Mouse (Mus musculus): ENCODE measurements around the gene Cdiptos.

Cdiptos gene

GRCm38 (mm10) chr7:127013385-127013784, 37.5 kb upstream of the Cdiptos start:
- DNase-seq = no peak

DNA sequence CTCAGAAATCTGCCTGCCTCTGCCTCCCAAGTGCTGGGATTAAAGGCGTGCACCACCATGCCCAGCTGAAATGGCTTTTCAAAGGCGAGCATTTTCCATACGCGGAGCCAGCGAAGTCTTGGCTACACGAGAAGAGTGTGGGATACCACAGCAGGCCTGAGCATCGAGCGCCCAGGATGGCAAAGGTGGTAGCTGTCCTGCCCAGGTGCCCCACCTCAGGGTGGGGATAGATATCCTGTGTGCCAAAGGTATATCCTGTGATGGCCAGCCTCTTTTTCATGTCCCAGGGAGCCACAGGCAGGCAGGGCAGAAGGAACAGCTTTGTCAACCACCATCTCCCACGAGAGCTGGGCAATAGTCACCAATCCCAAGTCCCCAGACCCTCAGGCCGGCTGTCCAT, 36.9 kb upstream of the Cdiptos start:
- no peak for DNase-seq

DNA sequence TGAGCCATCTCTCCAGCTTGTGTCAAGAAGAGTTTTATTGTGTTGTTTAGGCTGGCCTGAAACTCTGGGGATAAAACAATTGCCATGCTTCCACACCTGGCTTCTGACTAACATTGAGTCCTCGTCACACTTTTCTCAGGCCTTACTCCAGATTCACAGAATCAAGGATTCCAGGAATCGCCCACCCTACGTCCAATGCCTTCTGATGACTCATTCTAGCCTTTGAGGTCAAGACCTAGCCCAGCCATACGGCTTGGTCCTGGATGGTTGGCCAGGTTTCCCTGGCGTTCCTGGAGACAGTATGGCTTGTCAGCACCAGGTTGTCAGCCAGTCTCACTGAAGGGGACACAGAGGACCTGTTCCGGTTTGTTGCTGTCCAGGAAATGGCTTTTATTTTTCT, 36.5 kb upstream of the Cdiptos start:
- no peak for DNase-seq

DNA sequence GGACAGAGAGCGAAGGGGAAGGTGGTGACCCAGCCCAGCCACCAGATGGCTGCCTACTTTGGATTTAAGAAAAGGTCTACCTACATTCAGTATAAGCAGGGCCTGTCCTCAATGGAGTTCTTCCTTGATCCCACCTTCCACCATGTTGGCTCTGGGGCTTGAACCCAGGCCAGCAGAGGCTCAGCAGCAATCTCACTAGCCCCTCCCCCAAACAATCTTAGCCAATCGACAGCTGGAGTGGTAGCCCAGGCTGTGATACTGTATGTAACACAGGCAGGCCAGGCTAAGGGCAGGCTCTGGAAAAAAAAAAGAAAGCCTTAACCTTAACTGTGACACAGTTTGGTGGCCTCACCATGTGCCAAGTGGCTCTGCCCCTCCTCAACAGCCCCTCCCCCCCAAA, 35.8 kb upstream of the Cdiptos start:
- no peak for DNase-seq

- no peak for DNase-seq
Measured at GRCm38 (mm10) chr7:127011051-127011450, 35.2 kb upstream of the Cdiptos start.

GRCm38 (mm10) chr7:127009307-127010085, 33.6 kb upstream of the Cdiptos start:
- no peak for DNase-seq

GRCm38 (mm10) chr7:127008239-127009019, 32.5 kb upstream of the Cdiptos start:
- peak; percentile 93 for DNase-seq

DNA sequence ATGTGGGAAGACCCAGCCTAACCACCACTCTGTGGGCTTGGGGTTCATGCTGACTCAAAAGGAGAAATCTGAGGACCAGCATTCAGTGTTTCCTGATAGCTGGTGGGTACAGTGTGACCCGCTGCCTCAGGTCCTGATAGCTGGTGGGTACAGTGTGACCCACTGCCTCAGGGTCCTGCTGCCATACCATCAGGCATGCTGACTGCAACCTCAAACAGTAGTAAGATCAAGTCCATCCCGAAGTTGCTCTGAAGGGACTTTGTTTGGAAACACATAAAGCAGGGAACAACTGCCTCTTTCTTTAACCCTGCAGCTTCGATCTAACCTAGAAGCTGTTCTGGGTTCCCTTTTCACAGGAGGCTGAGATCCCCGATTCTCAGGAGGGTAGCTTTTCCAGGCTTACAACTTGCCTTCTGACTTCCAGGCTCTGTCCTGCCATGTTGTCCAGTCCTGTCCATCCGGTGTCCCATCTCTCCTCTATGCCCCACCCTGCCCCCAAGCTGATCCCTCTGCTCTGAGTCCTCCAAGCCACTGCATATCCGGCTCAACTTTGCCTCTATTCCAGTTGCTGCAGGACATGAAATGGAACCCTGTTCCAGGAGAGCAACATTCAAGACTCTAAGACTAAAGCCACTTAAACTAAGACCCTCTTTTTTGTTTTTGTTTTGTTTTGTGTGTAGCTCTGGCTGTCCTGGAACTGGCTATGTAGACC, 31.6 kb upstream of the Cdiptos start:
- no peak for DNase-seq

DNA sequence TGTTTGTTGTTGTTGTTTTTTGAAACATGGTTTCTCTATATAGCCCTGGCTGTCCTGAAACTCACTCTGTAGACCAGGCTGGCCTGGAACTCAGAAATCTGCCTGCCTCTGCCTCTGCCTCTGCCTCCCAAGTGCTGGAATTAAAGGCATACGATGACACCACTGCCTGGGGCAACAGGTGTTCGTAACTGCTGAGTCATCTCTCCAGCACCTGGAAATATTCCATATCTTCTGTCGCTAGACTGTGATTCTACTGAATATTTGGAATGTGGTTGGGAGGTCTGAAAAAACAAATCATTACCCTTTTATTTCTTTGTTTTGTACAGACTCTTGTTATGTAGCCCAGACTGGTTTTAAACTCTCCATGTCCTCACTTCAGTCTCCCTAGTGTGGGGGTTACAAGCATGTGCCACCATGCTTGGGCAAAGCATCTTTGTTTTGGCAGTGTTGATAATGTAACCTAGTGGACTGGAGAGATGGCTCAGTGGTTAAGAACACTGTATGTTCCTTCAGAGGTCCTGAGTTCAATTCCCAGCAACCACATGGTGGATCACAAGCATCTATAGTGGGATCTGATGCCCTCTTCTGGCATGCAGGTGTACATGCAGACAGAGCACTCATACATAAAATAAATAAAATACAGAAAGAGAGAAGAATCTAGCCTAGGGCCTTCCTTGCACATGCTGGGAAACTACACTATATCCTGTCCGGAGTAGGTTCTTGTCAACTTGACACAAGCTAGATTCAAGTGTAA, 28.4 kb upstream of the Cdiptos start:
- no peak for DNase-seq

GRCm38 (mm10) chr7:127003620-127004019, 27.7 kb upstream of the Cdiptos start:
- DNase-seq = no peak

DNA sequence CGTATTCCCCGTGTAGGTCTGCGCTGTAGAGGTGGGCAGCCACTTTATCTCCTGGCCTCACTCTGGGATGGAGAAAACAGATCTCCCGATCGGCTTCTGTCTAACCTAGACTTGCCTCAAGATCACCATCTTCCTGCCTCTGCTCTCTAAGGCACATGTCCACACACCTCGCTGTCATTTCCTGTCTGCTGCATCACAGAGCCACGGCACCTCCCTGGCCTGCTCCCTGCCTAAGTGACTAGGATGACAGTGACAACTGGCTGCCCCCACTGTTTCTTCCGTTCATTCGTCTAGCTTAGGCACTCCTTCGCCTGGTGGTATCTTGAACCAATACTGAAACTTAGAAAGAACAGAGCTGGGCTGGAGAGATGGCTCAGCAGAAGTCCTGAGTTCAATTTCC, 23.7 kb upstream of the Cdiptos start:
- no peak for DNase-seq

DNA sequence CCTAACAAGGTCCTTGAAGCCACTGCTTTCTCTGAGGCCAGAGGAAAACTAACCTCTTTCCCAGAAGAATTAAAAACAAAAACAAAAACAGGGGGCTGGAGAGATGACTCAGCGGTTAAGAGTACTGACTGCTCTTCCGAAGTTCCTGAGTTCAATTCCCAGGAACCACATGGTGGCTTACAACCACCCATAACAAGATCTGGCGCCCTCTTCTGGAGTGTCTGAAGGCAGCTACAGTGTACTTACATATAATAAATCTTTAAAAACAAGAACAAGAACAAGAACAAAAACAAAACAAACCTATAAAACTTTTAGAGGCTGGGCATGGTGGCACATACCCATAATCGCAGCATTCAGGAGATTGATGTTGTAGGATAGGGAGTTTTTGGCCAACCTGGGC, 20.6 kb upstream of the Cdiptos start:
- DNase-seq = no peak

DNA sequence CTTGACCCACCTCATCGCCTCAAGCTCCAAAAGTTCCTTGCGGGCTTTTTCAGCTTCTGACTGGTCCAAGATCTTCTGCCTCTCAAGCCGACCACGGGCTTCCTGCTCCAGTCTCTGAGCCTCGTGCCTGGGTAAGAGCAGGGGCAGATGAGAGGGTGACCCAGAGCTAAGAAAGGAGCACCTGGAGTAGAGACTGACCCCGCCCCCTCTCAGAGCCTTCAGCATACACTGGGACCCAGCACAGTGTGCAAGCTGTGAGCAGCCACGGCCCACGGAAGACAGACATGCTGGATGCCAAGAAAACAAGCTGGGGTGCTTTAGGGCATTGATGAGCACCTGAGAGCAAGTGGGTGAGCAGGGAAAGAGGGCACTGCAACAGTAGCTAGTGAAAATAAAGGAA, 12.9 kb upstream of the Cdiptos start:
- DNase-seq = no peak

DNA sequence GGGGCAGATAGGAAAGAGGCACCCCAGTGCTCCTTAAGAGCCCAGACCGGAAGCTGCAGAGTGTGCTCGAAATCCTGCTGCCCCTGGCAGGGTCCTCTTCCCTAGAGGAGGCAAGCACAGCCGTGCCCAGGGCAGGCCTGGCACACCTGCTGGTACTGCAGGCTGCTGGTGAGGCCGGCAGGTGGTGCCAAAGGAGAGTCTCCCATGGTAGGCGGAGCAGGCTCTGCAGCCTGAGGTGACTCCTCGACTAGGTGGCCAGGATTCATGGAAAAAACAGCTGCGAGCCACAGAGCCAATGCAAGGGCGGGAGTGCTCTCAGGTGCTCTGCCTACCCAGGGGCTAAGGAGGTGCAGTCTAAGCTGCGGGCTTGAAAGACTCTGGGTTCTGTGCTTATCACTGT, 10.4 kb upstream of the Cdiptos start:
- peak; percentile 39 for DNase-seq

GRCm38 (mm10) chr7:126984667-126985444, 9.0 kb upstream of the Cdiptos start:
- DNase-seq = no peak

DNA sequence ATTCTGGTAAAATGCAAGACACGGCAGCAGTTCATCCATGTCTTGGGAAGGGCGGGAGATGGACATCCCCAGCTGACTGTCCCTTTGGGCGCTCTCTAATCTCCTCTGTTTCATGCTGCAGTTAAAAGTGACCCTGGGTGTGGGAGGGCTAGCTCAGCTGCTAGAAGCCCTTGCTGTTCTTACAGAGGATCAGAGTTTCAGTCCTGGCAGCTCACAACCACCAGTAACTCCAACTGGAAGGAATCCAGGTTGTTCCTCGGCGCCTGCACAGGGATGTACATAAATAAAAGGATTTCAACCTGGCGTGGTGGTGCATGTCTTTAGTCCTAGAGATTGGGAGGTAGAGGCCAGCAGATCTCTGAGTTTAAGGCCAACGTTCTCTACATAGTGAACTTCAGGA, 7.2 kb upstream of the Cdiptos start:
- no peak for DNase-seq

DNA sequence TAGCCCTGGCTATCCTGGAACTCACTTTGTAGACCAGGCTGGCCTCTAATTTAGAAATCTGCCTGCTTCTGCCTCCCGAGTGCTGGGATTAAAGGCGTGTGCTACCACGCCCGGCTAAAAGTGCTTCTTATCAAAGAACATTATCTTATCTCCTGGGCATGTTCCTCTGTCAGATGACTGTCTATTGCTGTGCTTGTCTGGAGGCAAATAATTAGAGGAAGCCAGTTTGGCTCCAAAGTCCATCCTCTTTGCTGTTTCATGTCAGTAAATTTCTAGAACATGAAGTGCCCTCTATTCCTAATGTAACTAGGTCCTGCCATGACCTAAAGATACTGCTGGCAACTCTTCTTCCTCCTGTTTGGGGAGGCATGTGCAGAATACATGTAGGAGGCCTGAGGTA, 6.2 kb upstream of the Cdiptos start:
- DNase-seq = no peak

GRCm38 (mm10) chr7:126981601-126982000, 5.7 kb upstream of the Cdiptos start:
- no peak for DNase-seq

DNA sequence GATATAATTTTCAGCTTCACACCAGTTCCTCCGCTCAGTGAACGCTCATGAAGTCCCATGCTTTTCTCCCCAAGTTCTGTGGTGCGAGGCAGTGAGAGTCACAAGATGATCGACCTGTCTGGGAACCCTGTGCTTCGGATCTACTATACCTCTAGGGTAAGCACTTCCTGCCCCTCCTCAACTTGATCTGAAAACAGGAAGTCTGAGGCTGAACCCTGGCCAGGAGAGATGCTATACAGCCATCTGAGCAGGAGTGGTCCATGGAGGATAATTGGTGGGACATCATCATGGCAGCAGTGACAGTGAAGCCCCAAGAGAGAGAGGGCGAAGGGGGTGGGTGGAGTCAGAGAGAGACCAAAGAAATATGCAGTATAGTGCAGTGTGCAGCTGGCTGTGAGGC, 2.9 kb upstream of the Cdiptos start:
- no peak for DNase-seq

- DNase-seq = no peak
Measured at GRCm38 (mm10) chr7:126976878-126977459, 1.1 kb upstream of the Cdiptos start.

GRCm38 (mm10) chr7:126975893-126975949, 177 bp downstream of the Cdiptos start, which contains the start of gene Cdipt:
Gene Cdipt, plus strand, starts transcription at chr7:126975914.
- DNase-seq = no peak

DNA sequence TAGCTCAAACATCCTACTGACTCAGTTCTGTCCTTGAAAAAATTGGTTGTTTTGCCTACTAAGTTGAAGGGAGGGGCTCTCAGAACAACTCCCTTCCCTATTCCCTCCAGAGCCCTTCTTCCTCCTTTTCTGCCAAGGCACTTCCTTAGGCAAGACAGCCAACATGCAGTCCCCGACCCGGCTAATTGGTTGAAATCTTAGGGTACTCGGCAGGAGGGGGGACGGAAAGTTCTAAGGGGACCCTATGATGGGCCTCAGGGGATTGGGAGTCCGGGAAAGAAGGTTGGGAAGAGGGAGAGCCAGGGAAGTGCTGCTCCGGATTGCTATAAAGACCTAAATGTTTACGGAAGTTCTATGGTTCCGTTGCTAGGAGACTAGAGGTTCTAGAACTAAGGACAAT, 405 bp downstream of the Cdiptos start:
- DNase-seq = no peak

DNA sequence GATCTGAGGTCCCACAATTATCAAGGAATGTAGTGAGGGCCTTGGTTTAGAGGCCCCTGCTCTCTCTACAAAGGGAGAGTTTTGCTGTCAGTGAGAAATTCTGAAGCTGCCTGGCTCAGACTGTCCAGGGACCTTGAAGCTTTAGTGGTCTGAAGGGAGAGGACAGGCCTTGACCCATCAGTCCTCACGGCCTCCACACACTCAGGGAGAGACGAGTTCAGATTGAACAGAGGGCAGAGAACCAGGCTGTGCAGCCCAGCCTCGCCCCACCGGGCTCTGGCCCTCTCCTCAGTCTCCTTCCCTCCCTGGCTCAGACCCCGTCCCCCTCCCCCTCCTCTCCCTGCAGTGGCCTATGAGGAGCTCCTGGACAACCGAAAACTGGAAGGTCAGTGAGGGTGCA, 8.5 kb downstream of the Cdiptos start:
- DNase-seq = no peak

All from layer of hippocampus, adult 9-11 months (tissue).